Mouse (Mus musculus) heart, postnatal 10 days (tissue): ENCODE measurements around the gene Ttc5. TPM values are rescaled to one million over a fixed set of nuclear protein-coding genes. Genes with fewer than 3 reads are reported as not detected.
A peak's percentile ranks its signal among the peaks of the same experiment; 100 is the strongest.
"Not testable (repeated sequence)": the region's sequence is repeated elsewhere in the genome, so short reads cannot be mapped to it uniquely, and the experiment has no call there.

Source experiments
- DNase-seq, 2 experiments: peaks; one replicate each; pipeline ENCODE4 v3.0.0; 2021
- intact Hi-C: fragments of 180-260 bp; cut with DNase I; formaldehyde crosslinking; loops from one replicate; pipeline ENCODE4 v1.15.1; 2025
- total RNA-seq, 2 experiments: library from RNA; stranded (reverse); gene quantifications; 2 replicates each; pipeline ENCODE4 v1.2.3; 2021

The Ttc5 gene
- 10 to 100 TPM; 22.9 to 26.8 TPM for total RNA-seq

DNA sequence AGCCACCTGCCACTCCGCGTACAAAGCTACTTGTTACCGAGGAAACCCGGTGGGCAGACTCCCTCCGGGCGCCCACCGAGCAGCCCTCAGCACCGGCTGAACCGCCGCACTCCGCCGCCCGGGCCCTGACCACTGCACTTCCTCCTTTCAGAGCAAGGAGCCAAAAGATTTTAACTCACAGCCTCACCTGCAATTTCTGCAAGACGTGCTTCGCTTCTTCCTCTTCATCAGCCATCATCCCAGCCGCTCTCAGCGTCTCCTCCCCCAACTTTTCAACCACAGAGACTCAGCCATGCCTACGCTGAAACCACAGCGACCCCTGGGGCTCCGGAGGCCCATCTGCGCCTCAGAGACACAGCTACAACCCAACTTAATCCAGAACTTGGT is at the start of gene Ttc5:
TSS of gene Ttc5 (minus strand) at position 269 of the 387 bp plus-strand sequence.
- peak; percentile 92 to 97 for DNase-seq
- intact Hi-C loops: loop anchor here (10.0 kb wide), 1 partner anchor 720 kb away; no protein-coding TSS in a partner anchor

GRCm38 (mm10) chr14:50834435-50834834 is 49.1 kb upstream of the Ttc5 start:
- DNase-seq: no peak
- intact Hi-C loops: no loop called here

GRCm38 (mm10) chr14:50833964-50834363 is 48.6 kb upstream of the Ttc5 start:
- intact Hi-C loops: no loop called here
- peak; percentile 12 to 20 for DNase-seq

GRCm38 (mm10) chr14:50829878-50830277 is 44.6 kb upstream of the Ttc5 start:
- intact Hi-C loops: no loop called here

GRCm38 (mm10) chr14:50826579-50826978 is 41.3 kb upstream of the Ttc5 start:
- DNase-seq: no peak
- intact Hi-C loops: no loop called here

More at GRCm38 (mm10) chr14:50829878-50830277, 44.6 kb upstream of the Ttc5 start:
- no peak for DNase-seq

- no peak for DNase-seq
- intact Hi-C loops: no loop called here
Observed at GRCm38 (mm10) chr14:50824219-50824618, 38.9 kb upstream of the Ttc5 start.

DNA sequence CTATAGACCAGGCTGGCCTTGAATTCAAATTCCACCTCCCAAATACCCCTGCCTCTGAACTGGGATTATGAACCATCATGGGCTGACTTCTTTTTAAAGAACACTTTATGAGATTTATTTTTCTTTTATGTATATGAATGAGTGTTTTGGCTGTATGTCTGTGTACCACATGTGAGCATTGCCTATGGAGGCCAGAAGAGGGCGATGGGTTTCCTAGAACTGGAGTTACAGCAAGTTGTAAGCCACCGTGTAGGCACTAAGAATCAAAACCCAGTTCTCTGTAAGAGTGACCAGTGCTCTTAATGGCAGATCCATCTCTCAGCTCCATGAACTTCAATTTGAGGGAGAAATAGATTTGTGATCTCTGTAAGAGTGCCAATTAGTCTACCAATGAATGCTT is 37.9 kb upstream of the Ttc5 start:
- intact Hi-C loops: no loop called here

GRCm38 (mm10) chr14:50813060-50813459 is 27.7 kb upstream of the Ttc5 start:
- intact Hi-C loops: no loop called here
- no peak for DNase-seq

More for the DNA sequence above, 37.9 kb upstream of the Ttc5 start:
- DNase-seq: no peak

GRCm38 (mm10) chr14:50807487-50808072 is 22.3 kb upstream of the Ttc5 start, which contains the start of the genes Ccnb1ip1 and Parp2:
Gene Ccnb1ip1 (minus strand): TSS chr14:50807732.
Gene Parp2 (plus strand): TSS chr14:50807841.
- DNase-seq: peak; percentile 99
- intact Hi-C loops: loop anchor here (2.0 to 10.0 kb wide), 4 partner anchors 60 to 281 kb away; partner anchors contain the start of genes Apex1 and Osgep

DNA sequence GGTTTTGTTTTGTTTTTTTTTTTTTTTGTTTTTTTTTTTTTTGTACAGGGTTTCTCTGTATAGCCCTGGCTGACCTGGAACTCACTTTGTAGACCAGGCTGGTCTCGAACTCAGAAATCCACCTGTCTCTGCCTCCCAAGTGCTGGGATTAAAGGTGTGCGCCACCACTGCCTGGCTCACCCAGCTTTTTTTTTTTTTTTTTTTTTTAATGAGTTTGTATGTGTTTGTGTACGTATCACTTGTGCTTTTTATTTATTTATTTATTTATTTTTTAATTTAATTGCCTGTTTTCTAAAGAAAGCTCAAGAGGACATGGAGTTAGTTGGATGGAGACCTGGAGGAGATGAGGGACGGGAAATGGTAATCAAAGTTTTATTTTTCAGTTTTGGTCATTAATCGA is 21.1 kb upstream of the Ttc5 start:
- intact Hi-C loops: loop anchor here (2.0 to 10.0 kb wide), 4 partner anchors 61 to 282 kb away; partner anchors contain the start of genes Apex1 and Osgep
- not testable (repeated sequence) for DNase-seq

DNA sequence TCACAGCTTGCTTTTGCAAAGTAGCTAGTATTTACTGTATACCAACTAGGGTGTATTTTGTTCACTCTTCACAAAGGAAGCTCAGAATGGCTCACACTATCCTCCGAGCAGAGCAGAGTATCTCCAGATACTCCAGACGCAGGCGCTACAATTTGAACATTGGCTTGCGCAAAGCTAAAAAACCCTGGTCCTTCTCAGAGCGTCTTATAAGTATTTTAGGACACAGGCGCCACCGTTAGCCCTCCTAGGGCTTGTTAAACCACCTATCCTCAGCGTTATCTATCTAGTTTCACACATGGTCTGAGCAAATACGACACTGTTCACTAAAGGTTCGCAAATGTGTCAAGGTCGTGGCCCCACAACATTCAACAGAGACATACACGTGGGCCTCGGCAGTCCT is 19.4 kb upstream of the Ttc5 start:
- intact Hi-C loops: loop anchor here (5.0 to 10.0 kb wide), 2 partner anchors 63 to 120 kb away; partner anchors contain the start of genes Apex1 and Osgep
- no peak for DNase-seq

DNA sequence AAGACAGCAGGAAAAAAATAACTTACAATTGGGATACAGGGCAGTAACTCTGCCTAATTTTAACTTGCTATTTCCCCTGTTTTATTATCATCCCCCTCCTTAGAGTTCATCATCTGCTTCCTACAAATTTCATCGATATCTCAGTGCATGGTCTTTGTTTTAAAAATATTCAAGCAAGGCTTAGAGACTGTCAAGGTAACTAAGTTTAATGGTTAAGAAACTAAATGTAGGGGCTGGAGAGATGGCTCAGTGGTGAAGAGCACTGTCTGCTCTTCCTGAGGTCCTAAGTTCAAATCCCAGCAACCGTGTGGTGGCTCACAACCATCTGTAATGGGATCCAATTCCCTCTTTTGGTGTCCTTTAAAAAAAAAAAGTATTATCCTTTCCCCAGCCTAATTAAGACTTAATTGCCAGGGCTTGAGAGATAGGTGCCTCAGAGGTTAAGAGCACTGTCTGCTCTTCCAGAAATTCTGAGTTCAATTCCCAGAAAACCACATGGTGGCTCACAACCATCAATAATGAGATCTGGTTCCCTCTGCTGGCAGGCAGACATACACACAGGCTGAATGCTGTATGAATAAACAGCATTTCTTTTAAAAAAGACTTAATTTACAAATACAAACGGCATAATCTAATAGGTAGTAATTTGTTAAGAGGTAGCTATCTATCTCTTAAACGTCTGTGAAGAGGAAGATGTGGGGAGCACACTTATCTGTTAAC is 17.7 kb upstream of the Ttc5 start:
- intact Hi-C loops: loop anchor here (10.0 kb wide), 1 partner anchor 122 kb away; the partner anchor contains the start of genes Apex1 and Osgep
- peak; percentile 19 to 38 for DNase-seq

GRCm38 (mm10) chr14:50802441-50802840 is 17.1 kb upstream of the Ttc5 start:
- intact Hi-C loops: loop anchor here (10.0 kb wide), 1 partner anchor 122 kb away; the partner anchor contains the start of genes Apex1 and Osgep
- DNase-seq: no peak

- intact Hi-C loops: loop anchor here (1.0 to 10.0 kb wide), 3 partner anchors 125 to 299 kb away; partner anchors contain the start of genes Apex1 and Osgep
Observed at GRCm38 (mm10) chr14:50799502-50800259, 14.4 kb upstream of the Ttc5 start.

GRCm38 (mm10) chr14:50798512-50798911 is 13.2 kb upstream of the Ttc5 start:
- DNase-seq: no peak
- intact Hi-C loops: loop anchor here (2.0 kb wide), 1 partner anchor 300 kb away; no protein-coding TSS in a partner anchor

More at GRCm38 (mm10) chr14:50799502-50800259, 14.4 kb upstream of the Ttc5 start:
- peak; percentile 38 to 56 for DNase-seq

- intact Hi-C loops: no loop called here
- no peak for DNase-seq
Observed at GRCm38 (mm10) chr14:50796464-50796863, 11.1 kb upstream of the Ttc5 start.

- intact Hi-C loops: no loop called here
Observed at GRCm38 (mm10) chr14:50795965-50796364, 10.6 kb upstream of the Ttc5 start.

GRCm38 (mm10) chr14:50795261-50795935 is 10.1 kb upstream of the Ttc5 start:
- DNase-seq: no peak
- intact Hi-C loops: no loop called here

More at GRCm38 (mm10) chr14:50795965-50796364, 10.6 kb upstream of the Ttc5 start:
- no peak for DNase-seq

DNA sequence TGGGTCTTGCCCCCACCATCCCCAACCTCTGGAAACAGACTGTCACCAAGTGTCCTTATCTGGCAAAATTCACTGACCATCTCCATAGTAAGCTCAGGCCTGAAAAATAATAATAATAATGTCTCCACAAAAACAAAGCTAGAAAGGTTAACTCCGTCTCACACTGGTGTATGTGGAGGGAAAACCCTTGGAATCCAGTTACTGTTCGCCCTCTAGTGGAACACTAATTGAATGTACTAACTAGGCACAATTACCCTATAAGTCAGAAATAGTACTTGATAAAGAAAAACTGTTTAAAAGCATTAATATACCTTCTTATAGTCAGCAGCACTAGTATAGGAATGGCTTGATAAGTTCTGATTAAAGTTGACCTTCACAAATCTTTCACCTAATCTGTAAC is 2.8 kb upstream of the Ttc5 start:
- intact Hi-C loops: loop anchor here (10.0 kb wide), 1 partner anchor 723 kb away; no protein-coding TSS in a partner anchor
- DNase-seq: no peak
